Mouse (Mus musculus): Measurements from ENCODE around the gene Aplnr.

GRCm38 (mm10) chr2:85157382-85157781 is 21.4 kb downstream of the Aplnr start:
- TF ChIP-seq BHLHE40 (IDR thresholded peaks at IDR 0.05; ENCODE audit: borderline replicate concordance, low read depth, low read length) (no peak), ETS1 (IDR thresholded peaks at IDR 0.05; ENCODE audit: low read depth, low read length) (no peak), EP300 (IDR thresholded peaks at IDR 0.05; ENCODE audit: low read depth in 1 of 2, low read length in 2 of 2) (no peak), SMC3 (IDR thresholded peaks at IDR 0.05; ENCODE audit: low read depth, low read length) (no peak), MXI1 (IDR thresholded peaks at IDR 0.05; ENCODE audit: low read depth, low read length) (no peak), MAZ (IDR thresholded peaks at IDR 0.05; ENCODE audit: low read depth, low read length) (no peak), POLR2AphosphoS5 (IDR thresholded peaks at IDR 0.05; ENCODE audit: borderline replicate concordance, low read depth, low read length) (no peak), CTCF (IDR thresholded peaks at IDR 0.05 in 2 of 3, conservative IDR thresholded peaks at IDR 0.05 in 1 of 3; ENCODE audit: control insufficient read depth in 1 of 3, insufficient read depth in 1 of 3, low read depth in 2 of 3, low read length in 3 of 3, poor library complexity in 1 of 3, severe bottlenecking in 1 of 3) (no peak), CHD2 (IDR thresholded peaks at IDR 0.05; ENCODE audit: low read length) (no peak), NELFE (IDR thresholded peaks at IDR 0.05; ENCODE audit: low read depth, low read length) (no peak), MAX (IDR thresholded peaks at IDR 0.05; ENCODE audit: low read length) (no peak), USF2 (IDR thresholded peaks at IDR 0.05; ENCODE audit: borderline replicate concordance in 1 of 2, insufficient read depth in 1 of 2, low read depth in 1 of 2, low read length in 2 of 2) (no peak), MEF2A (IDR thresholded peaks at IDR 0.05; ENCODE audit: extremely low read depth, insufficient replicate concordance, low read depth, low read length, poor library complexity, severe bottlenecking) (no peak), POLR2A (IDR thresholded peaks at IDR 0.05; ENCODE audit: control insufficient read depth in 1 of 2, insufficient read depth in 1 of 2, low read depth in 1 of 2, low read length in 2 of 2, poor library complexity in 1 of 2) (no peak)
